Mouse (Mus musculus) ovary, postnatal 14 days (tissue): ENCODE measurements around the gene Mnx1.
"Not testable (repeated sequence)": the region's sequence is repeated elsewhere in the genome, so short reads cannot be mapped to it uniquely, and the experiment has no call there.

Source experiments
- DNase-seq: peaks from one replicate; pipeline ENCODE4 v3.0.0; 2022; ENCODE audit warnings: low spot score

Gene Mnx1

GRCm38 (mm10) chr5:29468351-29469065, 9.8 kb downstream of the Mnx1 start:
- no peak for DNase-seq

- no peak for DNase-seq
These were observed 10.6 kb downstream of the Mnx1 start for GRCm38 (mm10) chr5:29467489-29468350.

- no peak for DNase-seq
These were observed 15.2 kb downstream of the Mnx1 start for GRCm38 (mm10) chr5:29462943-29463686.

GRCm38 (mm10) chr5:29456895-29457656, 21.2 kb downstream of the Mnx1 start:
- no peak for DNase-seq

GRCm38 (mm10) chr5:29452352-29452751, 25.9 kb downstream of the Mnx1 start:
- no peak for DNase-seq

- DNase-seq, result no peak
These were observed 33.0 kb downstream of the Mnx1 start for GRCm38 (mm10) chr5:29445275-29445674.

- DNase-seq, result not testable (repeated sequence)
These were observed 41.5 kb downstream of the Mnx1 start for GRCm38 (mm10) chr5:29436728-29437127.

- DNase-seq, result no peak
These were observed 42.8 kb downstream of the Mnx1 start for GRCm38 (mm10) chr5:29435491-29435890.

- peak; percentile 29 for DNase-seq
These were observed 43.4 kb downstream of the Mnx1 start for GRCm38 (mm10) chr5:29434872-29435358.

- DNase-seq, result peak; percentile 83
These were observed 43.9 kb downstream of the Mnx1 start, which contains the start of gene Nom1 for GRCm38 (mm10) chr5:29434228-29434871. Gene Nom1 (plus strand): TSS chr5:29434664.

GRCm38 (mm10) chr5:29423330-29423729, 54.9 kb downstream of the Mnx1 start:
- DNase-seq, result not testable (repeated sequence)
